Mouse (Mus musculus) C2C12 (cell line): ENCODE measurements at regions not wholly inside any gene's neighbourhood (a gene's known extent, or its start where the extent isn't known, plus 50 kb on each side); places are given as distances from the start of the nearest gene placed in this dataset.

Source experiments
- CEBPB ChIP-seq: IDR thresholded peaks from one replicate; pipeline ENCODE4 v1.6.1; 2011; ENCODE audit warnings: low read depth, mild to moderate bottlenecking, control low read depth, moderate library complexity
- CTCF ChIP-seq: IDR thresholded peaks from one replicate; pipeline ENCODE4 v1.5.1; 2011; ENCODE audit not compliant: control insufficient read depth, insufficient read depth, insufficient read length
- FOSL1 ChIP-seq: IDR thresholded peaks from one replicate; pipeline ENCODE4 v1.8.0; 2011; ENCODE audit warnings: mild to moderate bottlenecking, low read length; ENCODE audit not compliant: poor library complexity, insufficient read depth, severe bottlenecking
- MAX ChIP-seq: IDR thresholded peaks from one replicate; pipeline ENCODE4 v1.6.1; 2011; ENCODE audit warnings: mild to moderate bottlenecking, control low read depth
- MYOG ChIP-seq: IDR thresholded peaks from one replicate; pipeline ENCODE4 v1.6.1; 2011; ENCODE audit not compliant: control insufficient read depth, insufficient read length; ENCODE audit errors: extremely low read depth

- no peak for TF ChIP-seq MAX
- TF ChIP-seq CTCF, result no peak
- no peak for TF ChIP-seq CEBPB
- no peak for TF ChIP-seq FOSL1
- no peak for TF ChIP-seq MYOG
These were observed 568.3 kb downstream of the 1700064H15Rik start for GRCm38 (mm10) chr3:19059906-19060870.
